Mouse (Mus musculus) cerebellum, adult 2 months (tissue): ENCODE measurements around the gene Il2rb. TPM values are rescaled to one million over a fixed set of nuclear protein-coding genes. Genes with fewer than 3 reads are reported as not detected.
A peak's percentile ranks its signal among the peaks of the same experiment; 100 is the strongest.

Experiments
- DNase-seq, 2 experiments: peaks; one replicate each; pipeline ENCODE4 v3.0.0; 2021
- H3K27ac ChIP-seq: fragments of 200-500 bp; 2 replicates; pipeline ENCODE4 v1.5.1; 2012; ENCODE audit warnings: low read length, control low read depth, inconsistent platforms; ENCODE audit not compliant: insufficient read depth
- H3K27me3 ChIP-seq: fragments of 200-500 bp; 2 replicates; pipeline ENCODE4 v1.6.1; 2012; ENCODE audit warnings: inconsistent platforms, mild to moderate bottlenecking, low read length, moderate library complexity; ENCODE audit not compliant: control insufficient read depth, insufficient read depth
- H3K4me1 ChIP-seq: fragments of 200-500 bp; 2 replicates; pipeline ENCODE4 v1.6.1; 2011; ENCODE audit warnings: low read length; ENCODE audit not compliant: control insufficient read depth, insufficient read depth
- H3K4me3 ChIP-seq: fragments of 200-500 bp; replicated peaks from 2 replicates; pipeline ENCODE3; 2011; ENCODE audit warnings: mild to moderate bottlenecking, low read depth, low read length, control low read depth; ENCODE audit not compliant: insufficient read depth
- CTCF ChIP-seq: fragments of 200-500 bp; IDR thresholded peaks from 2 replicates; pipeline ENCODE4 v1.5.1; 2011; ENCODE audit warnings: low read depth, mild to moderate bottlenecking, control low read depth, low read length, moderate library complexity, borderline replicate concordance; ENCODE audit not compliant: insufficient read depth
- POLR2A ChIP-seq: fragments of 200-500 bp; IDR thresholded peaks from 2 replicates; pipeline ENCODE4 v1.6.1; 2011; ENCODE audit warnings: low read length, control low read depth, borderline replicate concordance; ENCODE audit not compliant: insufficient read depth
- WGBS: fragments of 180-500 bp; shearing (Covaris S2); methylation state at CpG from one replicate; pipeline ENCODE4 v1.1.7; 2018; 5-methylcytosine and 5-hydroxymethylcytosine counted together
- polyA plus RNA-seq: library from polyadenylated mRNA; depleted of rRNA; stranded (reverse); fragments of >200 nt; gene quantifications from 2 replicates; pipeline ENCODE4 v1.2.3, GENCODE M21; 2012

Il2rb gene
- polyA plus RNA-seq, 1 experiment, result 0.10 TPM

DNA sequence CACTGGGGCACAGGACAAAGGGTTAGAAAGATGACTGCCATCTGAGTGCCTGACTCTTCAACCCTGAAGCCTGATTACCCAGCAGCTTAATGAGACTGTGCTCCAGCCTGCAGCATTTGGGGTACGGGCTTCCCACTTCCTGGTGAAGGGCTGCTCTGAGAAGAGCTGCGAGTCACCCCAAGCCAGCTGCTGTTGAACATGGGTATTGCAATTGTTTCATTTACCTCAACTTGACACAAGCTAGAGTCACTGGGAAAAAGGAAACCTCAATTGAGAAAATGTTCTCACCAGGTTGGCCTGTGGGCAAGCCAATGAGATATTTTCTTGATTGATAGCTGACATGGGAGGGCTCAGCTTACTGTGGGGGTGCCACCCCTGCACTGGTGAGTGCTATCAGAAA is 32.1 kb downstream of the Il2rb start:
- H3K4me3 ChIP-seq, result no peak overlapping the region
- DNase-seq, result no peak
- peaks cover 3% of the 10 kb centered on the region; the same call in 1 of the 2 replicates for H3K4me1 ChIP-seq
- H3K27ac ChIP-seq, result no peak overlapping the region
- TF ChIP-seq CTCF (no peak), POLR2A (no peak)
- WGBS, result 80% methylated on average over 2 of the region's 2 CpGs
- no peaks in the 10 kb centered on the region for H3K27me3 ChIP-seq

DNA sequence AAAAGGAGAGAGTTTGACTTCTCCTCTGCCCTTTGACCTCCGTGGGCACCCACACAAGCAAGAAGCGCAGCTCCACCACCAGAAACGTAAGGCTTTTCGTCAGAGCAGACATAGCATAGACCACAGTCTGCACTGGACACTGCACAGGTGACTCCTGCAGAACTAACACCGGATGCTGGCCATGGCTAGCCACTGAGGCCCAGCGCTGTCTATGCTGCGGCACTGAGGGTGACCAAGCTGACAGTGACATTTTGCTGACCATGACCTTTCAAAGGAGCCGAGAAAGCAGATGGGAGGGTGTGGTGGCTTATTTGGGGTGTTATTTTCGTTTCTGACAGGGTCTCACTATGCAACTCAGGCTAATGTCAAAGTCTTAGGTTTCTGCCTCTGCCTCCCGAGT is 37.9 kb downstream of the Il2rb start:
- WGBS, result 85% methylated on average over 10 of the region's 10 CpGs
- Histone ChIP-seq H3K27me3 (no peaks in the 10 kb centered on the region), H3K4me1 (no peaks in the 10 kb centered on the region), H3K27ac (no peak overlapping the region), H3K4me3 (no peak overlapping the region)
- no peak for DNase-seq
- no peak for TF ChIP-seq CTCF
- TF ChIP-seq POLR2A, result no peak

DNA sequence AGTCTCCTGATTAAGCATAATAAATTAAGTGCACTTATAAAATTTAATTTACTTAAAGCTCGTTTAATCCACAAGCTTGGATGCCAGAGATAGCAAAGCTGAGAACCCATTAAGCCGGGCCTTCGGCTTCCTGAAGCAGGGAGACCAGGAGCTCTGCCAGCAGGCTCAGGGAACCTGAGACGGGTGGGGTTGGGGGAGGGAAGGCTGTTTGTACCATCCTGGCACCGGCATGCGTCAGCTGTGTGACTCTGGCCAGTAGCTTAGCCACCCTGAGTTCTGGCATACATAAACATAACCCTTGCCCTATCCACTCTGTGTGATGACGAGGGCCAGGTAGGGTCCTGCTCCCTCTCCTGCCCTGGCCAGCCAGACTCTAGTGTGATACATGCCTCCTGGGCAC is 39.0 kb downstream of the Il2rb start:
- Histone ChIP-seq H3K27ac (no peak overlapping the region), H3K4me3 (no peak overlapping the region), H3K4me1 (no peaks in the 10 kb centered on the region), H3K27me3 (no peaks in the 10 kb centered on the region)
- no peak for TF ChIP-seq POLR2A
- no peak for TF ChIP-seq CTCF
- 42% methylated on average over 7 of the region's 7 CpGs for WGBS
- peak in 1 of 2 experiments; percentile 63 for DNase-seq

DNA sequence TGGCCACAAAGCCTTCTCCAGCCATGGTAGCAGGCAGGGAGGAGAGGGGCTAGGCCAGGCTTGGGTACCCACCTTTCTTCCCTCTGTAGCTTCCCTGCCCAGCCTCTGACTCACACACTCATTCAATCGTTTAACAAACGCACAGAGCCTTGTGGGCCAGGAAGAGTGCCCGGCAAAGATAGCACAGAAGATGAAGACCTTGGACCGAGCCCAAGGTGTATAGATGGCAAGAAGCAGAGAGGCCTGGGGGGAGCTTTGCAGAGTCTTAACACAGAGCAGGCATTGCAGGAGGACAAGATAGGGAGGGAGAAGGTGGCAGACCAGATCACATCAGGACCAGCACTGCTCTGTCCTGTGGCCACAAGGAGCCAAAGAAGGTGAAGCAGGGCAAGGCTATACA is 39.9 kb downstream of the Il2rb start:
- Histone ChIP-seq H3K27me3 (no peaks in the 10 kb centered on the region), H3K4me3 (no peak overlapping the region), H3K4me1 (peaks cover 3% of the 10 kb centered on the region; the same call in 1 of the 2 replicates), H3K27ac (no peak overlapping the region)
- DNase-seq, result no peak
- WGBS, result 31% methylated on average over 4 of the region's 4 CpGs
- TF ChIP-seq CTCF (no peak), POLR2A (no peak)

DNA sequence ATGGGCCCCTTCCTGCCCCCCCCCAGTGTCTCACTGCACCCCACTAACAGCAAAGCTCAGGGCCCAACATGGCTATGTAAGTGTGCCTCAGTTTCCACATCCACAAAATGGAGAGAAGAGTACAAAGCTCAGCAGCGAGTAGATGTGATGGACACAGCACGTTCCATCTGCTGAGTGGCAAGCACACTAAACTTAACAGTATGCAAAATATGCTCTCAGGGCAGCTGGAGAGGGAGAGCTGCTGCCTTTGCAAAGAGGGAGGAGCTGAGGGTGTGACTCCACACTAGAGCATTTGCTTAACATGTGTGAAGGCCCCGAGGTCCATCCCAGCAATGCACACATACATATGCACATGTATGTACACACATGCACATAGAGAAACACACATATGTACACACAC is 42.1 kb downstream of the Il2rb start:
- DNase-seq, result no peak
- no peak overlapping the region for H3K27ac ChIP-seq
- no peaks in the 10 kb centered on the region for H3K27me3 ChIP-seq
- H3K4me1 ChIP-seq, result peaks cover 5% of the 10 kb centered on the region; the same call in 1 of the 2 replicates
- WGBS, result 88% methylated on average over 3 of the region's 3 CpGs
- no peak for TF ChIP-seq POLR2A
- TF ChIP-seq CTCF, result no peak
- H3K4me3 ChIP-seq, result no peak overlapping the region

DNA sequence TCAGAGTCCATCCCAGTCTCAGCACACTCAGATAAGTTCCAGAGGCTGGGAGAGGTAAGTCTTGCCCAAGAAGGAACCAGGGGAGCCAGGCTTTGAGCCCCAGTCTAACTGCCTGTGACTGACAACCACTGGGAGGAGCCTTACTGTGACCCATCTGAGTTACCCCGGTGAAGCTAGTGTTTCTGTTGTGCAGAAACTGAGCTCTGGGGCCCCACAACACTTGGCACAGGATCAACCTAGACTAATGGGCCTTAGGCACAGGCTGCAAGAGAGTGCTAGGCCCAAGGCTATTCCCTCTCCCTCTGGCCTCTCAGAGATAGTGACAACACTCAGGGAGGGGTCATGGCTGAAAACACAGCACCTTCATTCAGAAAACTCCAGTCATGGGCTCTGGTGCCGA is 43.9 kb downstream of the Il2rb start:
- DNase-seq, result no peak
- no peaks in the 10 kb centered on the region for H3K27me3 ChIP-seq
- WGBS, result 68% methylated on average over 2 of the region's 2 CpGs
- no peak overlapping the region for H3K4me3 ChIP-seq
- H3K4me1 ChIP-seq, result peaks cover 5% of the 10 kb centered on the region; the same call in 1 of the 2 replicates
- no peak for TF ChIP-seq POLR2A
- no peak for TF ChIP-seq CTCF
- no peak overlapping the region for H3K27ac ChIP-seq

DNA sequence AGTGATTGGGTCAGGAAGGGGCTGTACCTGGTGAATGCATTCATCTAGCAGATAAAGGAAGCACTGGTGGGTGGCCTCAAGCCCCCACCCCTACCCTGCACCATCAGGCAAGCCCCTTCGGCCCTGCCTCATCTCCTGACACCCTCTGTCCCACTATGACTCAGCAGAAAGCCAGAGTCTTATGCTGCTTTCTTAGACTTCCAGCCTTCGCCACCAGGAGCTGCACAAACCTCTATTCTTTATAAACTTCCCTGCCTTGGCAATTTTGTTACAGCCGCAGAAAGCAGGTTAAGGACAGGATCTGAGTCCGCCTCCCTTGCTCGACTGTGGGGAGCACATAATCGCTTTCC is 44.7 kb downstream of the Il2rb start:
- no peak overlapping the region for H3K27ac ChIP-seq
- H3K27me3 ChIP-seq, result no peaks in the 10 kb centered on the region
- peaks cover 5% of the 10 kb centered on the region; the same call in 1 of the 2 replicates for H3K4me1 ChIP-seq
- H3K4me3 ChIP-seq, result no peak overlapping the region
- no peak for TF ChIP-seq CTCF
- no peak for TF ChIP-seq POLR2A
- 93% methylated on average over 6 of the region's 6 CpGs for WGBS
- no peak for DNase-seq

DNA sequence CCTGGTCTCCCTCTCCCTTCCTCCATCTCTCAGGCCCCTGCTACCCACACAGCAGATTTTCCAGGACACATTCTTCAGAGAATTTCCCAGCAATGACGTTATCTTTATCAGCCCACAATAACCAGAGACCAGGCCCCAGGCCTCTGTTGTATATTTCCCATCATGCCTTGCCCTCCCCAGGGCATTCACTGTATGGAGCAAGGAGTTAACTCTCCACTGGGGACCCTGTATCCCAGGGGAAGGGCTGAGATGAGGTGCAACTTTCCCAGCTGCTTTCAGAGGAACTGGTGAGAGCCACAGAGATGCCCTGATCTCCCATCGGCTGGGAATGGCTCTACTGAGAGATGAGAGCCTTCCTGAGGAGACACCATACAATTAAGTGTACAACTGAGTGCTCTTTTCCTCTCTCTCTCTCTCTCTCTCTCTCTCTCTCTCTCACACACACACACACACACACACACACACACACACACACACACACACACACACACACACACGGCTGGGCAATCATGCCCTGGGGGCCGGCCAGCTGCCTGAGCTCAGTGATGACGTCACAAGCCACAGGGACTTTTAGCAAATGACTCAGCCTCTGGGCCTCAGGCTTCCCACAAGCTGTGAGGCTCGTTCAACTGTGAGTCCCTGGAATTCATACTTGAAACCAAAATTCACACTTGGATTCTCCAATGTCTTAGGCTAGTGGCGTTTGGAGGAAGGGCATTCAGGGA is 45.2 kb downstream of the Il2rb start:
- peak in 1 of 2 experiments; percentile 74 for DNase-seq
- WGBS, result 34% methylated on average over 7 of the region's 7 CpGs
- peaks cover 5% of the 10 kb centered on the region; the same call in 1 of the 2 replicates for H3K4me1 ChIP-seq
- TF ChIP-seq POLR2A, result no peak
- TF ChIP-seq CTCF, result no peak
- no peak overlapping the region for H3K27ac ChIP-seq
- no peaks in the 10 kb centered on the region for H3K27me3 ChIP-seq
- no peak overlapping the region for H3K4me3 ChIP-seq
